Comparison of ENCODE assay signal across 18 mouse cellular contexts in the genomic region with DNA sequence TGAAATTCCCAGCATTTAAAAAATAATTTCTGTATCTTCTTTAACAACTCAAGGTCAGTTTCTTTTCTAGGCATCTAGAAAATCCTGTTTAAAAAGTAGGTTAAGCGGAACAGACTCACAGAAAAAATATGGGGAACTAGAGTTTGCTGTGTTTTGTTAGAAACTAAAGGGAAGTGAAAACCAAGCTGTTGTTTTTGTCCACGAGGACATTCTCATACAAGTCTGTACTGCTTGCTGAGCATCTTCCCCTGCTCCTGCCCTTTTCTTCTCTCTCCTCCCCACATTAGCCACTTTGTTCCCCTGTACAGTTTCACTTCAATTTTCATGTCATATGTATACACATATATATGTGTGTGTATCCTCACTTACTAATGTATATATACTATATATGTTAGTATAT. TPM values are rescaled to one million over a fixed set of nuclear protein-coding genes. Genes with fewer than 3 reads are reported as not detected.
A peak's percentile ranks its signal among the peaks of the same experiment; 100 is the strongest.
DNase-seq lines count a peak whose midpoint lies in the region; ATAC-seq and TF ChIP-seq lines count a peak whose summit lies in the region.
"Had no signal": no experiment of that assay in that cellular context is flagged by ENCODE, and none has a peak within 500 bp of the region (broad histone marks: within the 10 kb centered on the region; RNA-seq: fewer than 3 reads in every experiment).

No protein-coding gene starts in this region.

- H3K4me3 ChIP-seq in gastrocnemius, adult 2 months = no peak overlapping the region
- H3K4me3 ChIP-seq in liver, postnatal 0 days (ENCODE audit: low read depth, low read length) = no peak overlapping the region
- no peak overlapping the region for H3K4me3 ChIP-seq in bone marrow, adult 2 months (replicated peaks; ENCODE audit: control insufficient read depth, low read depth, low read length)
- H3K4me3 ChIP-seq in forebrain, embryonic 13.5 days = no peak overlapping the region
- H3K4me3 ChIP-seq: hindbrain, embryonic 12.5 days; liver, embryonic 13.5 days; stomach, embryonic 15.5 days had no signal

- no peak overlapping the region for H3K9ac ChIP-seq in liver, postnatal 0 days (replicated peaks)
- no peak overlapping the region for H3K9ac ChIP-seq in forebrain, embryonic 13.5 days
- H3K9ac ChIP-seq: hindbrain, embryonic 12.5 days; liver, embryonic 13.5 days; stomach, embryonic 15.5 days had no signal

- no peaks in the 10 kb centered on the region for H3K36me3 ChIP-seq in liver, postnatal 0 days (replicated peaks; ENCODE audit: insufficient read depth, low read length)
- H3K36me3 ChIP-seq in forebrain, embryonic 13.5 days (ENCODE audit: poor library complexity, severe bottlenecking) = no peaks in the 10 kb centered on the region
- H3K36me3 ChIP-seq: hindbrain, embryonic 12.5 days; liver, embryonic 13.5 days; stomach, embryonic 15.5 days had no signal

- no peak overlapping the region for H3K4me2 ChIP-seq in liver, postnatal 0 days (ENCODE audit: low read depth, low read length)
- no peak overlapping the region for H3K4me2 ChIP-seq in forebrain, embryonic 13.5 days
- H3K4me2 ChIP-seq: hindbrain, embryonic 12.5 days; liver, embryonic 13.5 days; stomach, embryonic 15.5 days had no signal

- H3K9me3 ChIP-seq in liver, postnatal 0 days (ENCODE audit: low read length) = no peaks in the 10 kb centered on the region
- H3K9me3 ChIP-seq in forebrain, embryonic 13.5 days (replicated peaks) = no peaks in the 10 kb centered on the region
- H3K9me3 ChIP-seq: hindbrain, embryonic 12.5 days; liver, embryonic 13.5 days; stomach, embryonic 15.5 days had no signal

- no peak for TF ChIP-seq EP300 in liver, postnatal 0 days (IDR thresholded peaks at IDR 0.05; ENCODE audit: low read depth)

- intact Hi-C loops in gastrocnemius, adult 2 months (cut with DNase I) = no loop called here

- H3K27me3 ChIP-seq in liver, postnatal 0 days (ENCODE audit: insufficient read depth, low read length) = no peaks in the 10 kb centered on the region
- H3K27me3 ChIP-seq in forebrain, embryonic 13.5 days = no peaks in the 10 kb centered on the region
- H3K27me3 ChIP-seq: hindbrain, embryonic 12.5 days; liver, embryonic 13.5 days; stomach, embryonic 15.5 days had no signal

- TF ChIP-seq CTCF in gastrocnemius, adult 2 months (IDR thresholded peaks at IDR 0.05) = no peak
- TF ChIP-seq CTCF in liver, postnatal 0 days (IDR thresholded peaks at IDR 0.05; ENCODE audit: low read depth) = no peak
- TF ChIP-seq CTCF in bone marrow, adult 2 months (IDR thresholded peaks at IDR 0.05; ENCODE audit: control insufficient read depth, insufficient read depth, low read length) = no peak

- no peaks in the 10 kb centered on the region for H3K4me1 ChIP-seq in liver, postnatal 0 days (ENCODE audit: insufficient read depth)
- H3K4me1 ChIP-seq in bone marrow, adult 2 months (ENCODE audit: control insufficient read depth, insufficient read depth, low read length) = peaks cover 7% of the 10 kb centered on the region
- no peaks in the 10 kb centered on the region for H3K4me1 ChIP-seq in forebrain, embryonic 13.5 days
- H3K4me1 ChIP-seq: hindbrain, embryonic 12.5 days; liver, embryonic 13.5 days; stomach, embryonic 15.5 days had no signal

- 50% methylated on average over 2 of the region's 2 CpGs for WGBS in liver, postnatal 0 days (ENCODE audit: insufficient replicate concordance)
- 10% methylated on average over 2 of the region's 2 CpGs for WGBS in bone marrow, adult 2 months
- 86% methylated on average over 2 of the region's 2 CpGs for WGBS in forebrain, embryonic 13.5 days

- DNase-seq in gastrocnemius, adult 2 months = no peak
- DNase-seq in gastrocnemius, adult 18-20 months (ENCODE audit: low spot score) = no peak
- DNase-seq in liver, postnatal 0 days = no peak
- DNase-seq in liver = no peak
- no peak for DNase-seq in adrenal gland, adult 8-10 months
- DNase-seq: adrenal gland, postnatal 10 days; cerebellum, adult 18-20 months; cerebellum, postnatal 36 days; gastrocnemius, postnatal 14 days; kidney, adult 18-20 months; kidney, postnatal 14 days; liver, embryonic 13.5 days; right cerebral cortex, adult 18-20 months had no signal

- H3K27ac ChIP-seq in gastrocnemius, adult 2 months = peak overlapping the region; percentile 28; the same call in 1 of the 2 replicates
- peak overlapping the region; percentile 67 for H3K27ac ChIP-seq in liver, postnatal 0 days (ENCODE audit: low read depth)
- peak overlapping the region; percentile 81; the same call in 1 of the 2 replicates for H3K27ac ChIP-seq in bone marrow, adult 2 months (ENCODE audit: control insufficient read depth, insufficient read depth, low read depth, low read length, poor library complexity)
- H3K27ac ChIP-seq in forebrain, embryonic 13.5 days = no peak overlapping the region
- H3K27ac ChIP-seq: hindbrain, embryonic 12.5 days; liver, embryonic 13.5 days; stomach, embryonic 15.5 days had no signal

- ATAC-seq in liver, postnatal 0 days = peak; percentile 47; the same call in 1 of the 2 replicates
- ATAC-seq in megakaryocyte, adult 5-6 weeks (ENCODE audit: poor library complexity, severe bottlenecking) = peak; percentile 80
- no peak for ATAC-seq in forebrain, embryonic 13.5 days

- TF ChIP-seq POLR2A in bone marrow, adult 2 months (IDR thresholded peaks at IDR 0.05; ENCODE audit: borderline replicate concordance, control insufficient read depth, low read depth, low read length) = no peak

RNA-seq across cellular contexts. Expression of a gene that starts 35.2 kb away (rescaled TPM):
- total RNA-seq in gastrocnemius, adult 2 months (2021) = under 1 TPM; 0.10 to 0.20 TPM
- total RNA-seq in gastrocnemius, adult 18-20 months (2021) = under 1 TPM; 0.18 to 0.38 TPM
- polyA plus RNA-seq in liver, postnatal 0 days (2015; fragmentation: Nextera tagmentation; extraction: Ambion mirVana) = 0.07 TPM in 1 of 2 replicates, not detected in the other
- not detected in 2 replicates for polyA plus RNA-seq in bone marrow, adult 2 months (2011; ENCODE audit: insufficient read depth, insufficient read length, low replicate concordance, missing spikeins)
- 0.51 and 0.73 TPM in 2 replicates for total RNA-seq in megakaryocyte, adult 5-6 weeks (2015)
- 0.62 and 1.7 TPM in 2 replicates for total RNA-seq in megakaryocyte, adult 5-6 weeks (2017)
- under 1 TPM in 3 of 4 experiments, not detected in 1; 0.15 to 0.52 (median 0.23) TPM for total RNA-seq in adrenal gland, adult 8-10 months (2022)
- polyA plus RNA-seq in forebrain, embryonic 13.5 days (2015; fragmentation: Nextera tagmentation; extraction: Ambion mirVana) = 0.10 TPM in 1 of 2 replicates, not detected in the other
- total RNA-seq: adrenal gland, postnatal 10 days had no signal
